Mouse (Mus musculus): Measurements from ENCODE around the gene Bcam. TPM values are rescaled to one million over a fixed set of nuclear protein-coding genes. Genes with fewer than 3 reads are reported as not detected.
A peak's percentile ranks its signal among the peaks of the same experiment; 100 is the strongest.

Gene Bcam
- polyA plus RNA-seq, 1 experiment from 2014 or later = 17.5 TPM

GRCm38 (mm10) chr7:19750217-19751069 lies 20.4 kb downstream of the Bcam start, which contains the start of gene Nectin2:
Nectin2 (minus strand) TSS chr7:19750483.
- Histone ChIP-seq H3K36me3 (replicated peaks; ENCODE audit: control insufficient read depth, insufficient read depth) (no peaks in the 10 kb centered on the region), H3K27ac (peak within 1 kb of the TSS; percentile 79), H3K4me3 (replicated peaks; ENCODE audit: low read length) (peak within 1 kb of the TSS; percentile 78), H3K4me2 (replicated peaks) (peak within 1 kb of the TSS; percentile 83), H3K4me1 (replicated peaks; ENCODE audit: control insufficient read depth, insufficient read depth, low read length) (peaks cover 27% of the 10 kb centered on the region), H3K9ac (peak within 1 kb of the TSS; percentile 88), H3K27me3 (ENCODE audit: control insufficient read depth, insufficient read depth, low read length) (no peaks in the 10 kb centered on the region), H3K9me3 (ENCODE audit: control insufficient read depth, low read length) (no peaks in the 10 kb centered on the region)
- WGBS = 16% methylated on average over 19 of the region's 19 CpGs
- DNase-seq (ENCODE audit: low spot score) (peak; percentile 79), ATAC-seq (ENCODE audit: low FRiP score) (peak; percentile 61)

GRCm38 (mm10) chr7:19749389-19750216 lies 21.2 kb downstream of the Bcam start:
- H3K27me3 ChIP-seq (ENCODE audit: control insufficient read depth, insufficient read depth, low read length) = no peaks in the 10 kb centered on the region
- no peaks in the 10 kb centered on the region for H3K9me3 ChIP-seq (ENCODE audit: control insufficient read depth, low read length)
- H3K9ac ChIP-seq = peak overlapping the region; percentile 88
- peaks cover 27% of the 10 kb centered on the region for H3K4me1 ChIP-seq (replicated peaks; ENCODE audit: control insufficient read depth, insufficient read depth, low read length)
- H3K4me3 ChIP-seq (replicated peaks; ENCODE audit: low read length) = peak overlapping the region; percentile 78
- H3K27ac ChIP-seq = peak overlapping the region; percentile 79
- DNase-seq (ENCODE audit: low spot score) (peak; percentile 97), ATAC-seq (ENCODE audit: low FRiP score) (peak; percentile 93)
- H3K4me2 ChIP-seq (replicated peaks) = peak overlapping the region; percentile 83
- WGBS = under 1% methylated on average over 46 of the region's 46 CpGs
- H3K36me3 ChIP-seq (replicated peaks; ENCODE audit: control insufficient read depth, insufficient read depth) = no peaks in the 10 kb centered on the region

GRCm38 (mm10) chr7:19748219-19749195 lies 22.3 kb downstream of the Bcam start:
- Histone ChIP-seq H3K9me3 (ENCODE audit: control insufficient read depth, low read length) (no peaks in the 10 kb centered on the region), H3K4me2 (replicated peaks) (peak overlapping the region; percentile 83), H3K9ac (peak overlapping the region; percentile 88), H3K4me1 (replicated peaks; ENCODE audit: control insufficient read depth, insufficient read depth, low read length) (peaks cover 27% of the 10 kb centered on the region), H3K27ac (peak overlapping the region; percentile 79), H3K4me3 (replicated peaks; ENCODE audit: low read length) (peak overlapping the region; percentile 78), H3K27me3 (ENCODE audit: control insufficient read depth, insufficient read depth, low read length) (no peaks in the 10 kb centered on the region), H3K36me3 (replicated peaks; ENCODE audit: control insufficient read depth, insufficient read depth) (peaks cover 10% of the 10 kb centered on the region)
- 1% methylated on average over 32 of the region's 32 CpGs for WGBS
- ATAC-seq (ENCODE audit: low FRiP score) (peak; percentile 4; the same call in 1 of the 2 replicates), DNase-seq (ENCODE audit: low spot score) (no peak)

DNA sequence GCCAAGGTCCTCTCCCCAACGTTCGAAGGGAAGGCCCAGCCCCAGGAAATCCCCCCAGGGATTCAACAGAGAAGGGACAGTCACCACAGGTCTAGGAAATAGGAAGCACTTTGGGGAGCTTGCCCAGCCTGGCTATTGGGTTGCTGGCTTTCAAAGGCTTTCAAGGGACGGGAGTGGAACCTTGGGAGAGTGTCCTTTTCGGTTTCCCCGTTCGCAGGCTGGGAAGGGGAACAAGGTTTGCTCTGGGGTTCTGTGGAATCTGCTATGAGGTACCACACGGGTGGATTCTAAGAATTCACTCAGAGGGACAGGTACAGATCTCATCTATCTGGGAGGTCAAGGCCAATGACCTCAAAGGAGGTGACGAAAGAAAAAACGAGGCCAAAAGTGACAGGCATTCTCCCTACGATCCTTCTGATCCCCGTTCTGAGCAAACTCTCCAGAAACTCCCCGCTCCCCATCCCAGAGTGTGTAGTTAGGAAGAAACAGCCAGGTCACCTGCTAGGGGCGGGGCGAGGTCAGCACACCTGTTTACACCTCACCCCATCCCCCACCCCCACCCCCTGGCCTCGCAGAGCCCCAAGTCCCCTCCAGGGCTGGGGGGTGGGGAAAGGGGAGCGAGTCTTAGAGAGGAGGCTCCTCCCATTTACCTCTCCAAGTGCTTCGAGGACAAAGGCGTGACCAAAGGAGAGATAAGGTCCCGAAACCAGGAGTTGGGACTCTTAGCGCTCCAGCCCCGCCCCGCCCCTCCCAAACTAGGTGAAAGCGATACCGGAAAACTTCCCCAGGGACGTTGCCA lies 23.2 kb downstream of the Bcam start:
- no peaks in the 10 kb centered on the region for H3K27me3 ChIP-seq (ENCODE audit: control insufficient read depth, insufficient read depth, low read length)
- H3K4me1 ChIP-seq (replicated peaks; ENCODE audit: control insufficient read depth, insufficient read depth, low read length) = peaks cover 27% of the 10 kb centered on the region
- H3K36me3 ChIP-seq (replicated peaks; ENCODE audit: control insufficient read depth, insufficient read depth) = peaks cover 14% of the 10 kb centered on the region
- ATAC-seq (ENCODE audit: low FRiP score) = no peak
- 4% methylated on average over 25 of the region's 25 CpGs for WGBS
- no peaks in the 10 kb centered on the region for H3K9me3 ChIP-seq (ENCODE audit: control insufficient read depth, low read length)
- no peak overlapping the region; the same call in 1 of the 2 replicates for H3K27ac ChIP-seq
- peak overlapping the region; percentile 78 for H3K4me3 ChIP-seq (replicated peaks; ENCODE audit: low read length)
- peak overlapping the region; percentile 88 for H3K9ac ChIP-seq
- H3K4me2 ChIP-seq (replicated peaks) = peak overlapping the region; percentile 83
- DNase-seq (ENCODE audit: low spot score) = no peak

DNA sequence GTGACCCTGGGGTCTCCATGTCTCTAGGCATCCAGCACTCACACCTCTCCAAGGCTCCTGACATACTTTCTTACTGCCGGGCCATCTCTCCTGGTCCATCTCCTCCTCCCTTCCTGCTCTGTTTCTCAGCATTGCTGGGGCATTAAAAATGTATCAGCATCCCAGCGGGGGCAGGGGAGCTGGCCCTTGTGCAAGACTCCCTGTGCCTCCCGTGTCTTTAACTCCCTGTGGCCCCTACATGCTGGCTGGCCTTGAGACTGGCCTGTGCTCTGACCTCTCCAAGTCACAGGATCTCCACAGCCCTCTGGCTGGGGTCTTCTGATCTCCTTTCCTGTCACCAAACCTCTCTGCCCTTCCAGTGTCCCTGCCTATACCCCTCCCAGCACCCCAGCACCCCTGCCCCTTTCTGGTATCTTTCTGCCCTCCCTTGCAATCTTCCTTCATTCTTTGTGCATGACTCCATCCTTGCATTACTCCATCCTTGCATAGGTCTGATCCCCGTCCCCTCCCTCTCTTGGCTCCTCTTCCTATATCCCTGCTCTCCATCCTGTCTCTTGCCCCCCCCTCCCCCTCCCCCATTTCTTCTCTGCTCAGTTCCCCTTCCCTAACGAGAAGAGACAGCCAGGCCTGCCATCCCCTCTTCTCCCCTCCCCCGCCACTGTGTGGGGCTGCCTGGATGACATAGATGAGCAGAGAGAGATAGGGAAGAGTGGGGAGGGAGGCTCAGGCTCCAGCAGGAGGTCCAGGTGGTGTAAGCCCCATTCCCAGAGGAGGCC lies 24.2 kb downstream of the Bcam start:
- Histone ChIP-seq H3K27ac (no peak overlapping the region; the same call in 1 of the 2 replicates), H3K9ac (no peak overlapping the region; the same call in 1 of the 2 replicates), H3K4me2 (replicated peaks) (peak overlapping the region; percentile 83), H3K4me3 (replicated peaks; ENCODE audit: low read length) (peak overlapping the region; percentile 78; the same call in 1 of the 2 replicates), H3K4me1 (replicated peaks; ENCODE audit: control insufficient read depth, insufficient read depth, low read length) (peaks cover 27% of the 10 kb centered on the region), H3K27me3 (ENCODE audit: control insufficient read depth, insufficient read depth, low read length) (no peaks in the 10 kb centered on the region), H3K9me3 (ENCODE audit: control insufficient read depth, low read length) (no peaks in the 10 kb centered on the region), H3K36me3 (replicated peaks; ENCODE audit: control insufficient read depth, insufficient read depth) (peaks cover 14% of the 10 kb centered on the region)
- no peak for DNase-seq (ENCODE audit: low spot score)
- WGBS = 32% methylated on average over 6 of the region's 6 CpGs
- ATAC-seq (ENCODE audit: low FRiP score) = no peak

DNA sequence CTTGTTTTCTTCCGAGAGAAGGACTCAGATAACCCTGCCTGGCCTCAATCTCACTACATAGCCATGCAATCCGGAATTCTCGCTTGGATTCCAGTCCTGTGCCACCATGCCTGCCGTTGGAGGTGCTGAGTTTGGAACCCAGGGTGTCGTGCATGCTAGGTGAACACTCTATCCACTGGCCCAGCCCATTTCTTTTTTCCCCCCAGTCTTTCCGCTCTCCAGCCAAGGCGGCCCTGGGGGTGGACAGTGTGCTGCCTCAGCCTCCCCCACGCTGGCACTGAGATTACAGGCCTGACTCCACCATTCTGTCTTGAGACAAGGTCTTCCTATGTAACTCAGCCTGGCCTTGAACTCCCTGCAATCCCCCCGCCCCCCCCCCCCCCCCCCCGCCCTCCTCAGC lies 24.8 kb downstream of the Bcam start:
- Histone ChIP-seq H3K27me3 (ENCODE audit: control insufficient read depth, insufficient read depth, low read length) (no peaks in the 10 kb centered on the region), H3K9ac (no peak overlapping the region), H3K4me1 (replicated peaks; ENCODE audit: control insufficient read depth, insufficient read depth, low read length) (peaks cover 27% of the 10 kb centered on the region), H3K27ac (no peak overlapping the region), H3K36me3 (replicated peaks; ENCODE audit: control insufficient read depth, insufficient read depth) (peaks cover 14% of the 10 kb centered on the region), H3K9me3 (ENCODE audit: control insufficient read depth, low read length) (no peaks in the 10 kb centered on the region), H3K4me3 (replicated peaks; ENCODE audit: low read length) (no peak overlapping the region), H3K4me2 (replicated peaks) (no peak overlapping the region)
- 88% methylated on average over 8 of the region's 10 CpGs for WGBS
- DNase-seq (ENCODE audit: low spot score) (no peak), ATAC-seq (ENCODE audit: low FRiP score) (no peak)

DNA sequence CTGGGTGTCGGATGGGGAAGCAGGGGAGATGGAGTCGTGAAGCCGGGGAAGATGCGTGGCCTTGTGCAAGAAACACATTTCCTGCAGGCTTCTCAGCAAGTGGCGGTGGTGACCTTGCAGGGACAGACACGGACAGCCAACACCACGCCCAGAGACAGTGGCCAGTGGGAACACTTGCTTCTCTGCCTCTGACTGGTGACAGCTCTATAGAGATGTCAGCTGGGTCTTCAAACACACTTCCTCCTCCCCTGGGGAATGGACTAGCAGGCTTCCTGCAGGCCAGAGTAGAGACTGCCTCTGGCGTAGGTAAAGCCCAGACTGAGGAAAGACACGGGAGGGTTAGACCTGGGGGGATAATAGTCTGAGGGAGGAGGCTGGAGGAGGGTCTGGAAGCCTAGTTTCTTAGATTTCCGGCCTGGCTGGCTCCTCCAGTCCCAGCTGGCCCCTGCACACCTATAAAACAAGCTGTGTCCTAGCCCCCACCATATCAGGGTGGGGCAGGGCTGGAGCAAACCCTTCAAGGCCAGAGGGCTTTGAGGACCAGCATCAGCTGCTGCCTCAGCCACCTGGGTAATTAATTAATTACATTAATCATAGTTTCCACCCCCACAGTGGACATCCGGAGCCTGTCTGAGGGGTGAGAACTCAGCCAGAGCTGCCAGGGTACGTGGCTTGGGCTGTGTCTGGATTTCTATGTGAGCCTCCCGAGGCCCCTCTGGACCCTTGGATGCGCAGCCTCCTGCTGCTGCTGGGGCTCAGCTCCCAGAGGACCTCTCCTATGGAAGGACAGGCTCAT lies 26.0 kb downstream of the Bcam start:
- Histone ChIP-seq H3K9ac (peak overlapping the region; percentile 17; the same call in 1 of the 2 replicates), H3K27ac (no peak overlapping the region), H3K4me1 (replicated peaks; ENCODE audit: control insufficient read depth, insufficient read depth, low read length) (peaks cover 22% of the 10 kb centered on the region), H3K27me3 (ENCODE audit: control insufficient read depth, insufficient read depth, low read length) (no peaks in the 10 kb centered on the region), H3K4me2 (replicated peaks) (no peak overlapping the region; the same call in 1 of the 2 replicates), H3K36me3 (replicated peaks; ENCODE audit: control insufficient read depth, insufficient read depth) (peaks cover 14% of the 10 kb centered on the region), H3K9me3 (ENCODE audit: control insufficient read depth, low read length) (no peaks in the 10 kb centered on the region), H3K4me3 (replicated peaks; ENCODE audit: low read length) (no peak overlapping the region)
- 53% methylated on average over 14 of the region's 14 CpGs for WGBS
- DNase-seq (ENCODE audit: low spot score) (no peak), ATAC-seq (ENCODE audit: low FRiP score) (no peak)

All from hindbrain, embryonic 14.5 days (tissue).